Mouse (Mus musculus): ENCODE measurements around the gene Zfp648. TPM values are rescaled to one million over a fixed set of nuclear protein-coding genes. Genes with fewer than 3 reads are reported as not detected.

Zfp648 gene
- polyA plus RNA-seq, 1 experiment from 2014 or later = not detected

- H3K36me3 ChIP-seq (replicated peaks; ENCODE audit: insufficient read depth, low read length) = no peaks in the 10 kb centered on the region
- H3K4me2 ChIP-seq (ENCODE audit: low read depth, low read length) = no peak overlapping the region
- no peak overlapping the region for H3K27ac ChIP-seq (ENCODE audit: low read depth)
- H3K9ac ChIP-seq (replicated peaks) = no peak overlapping the region
- ATAC-seq = no peak
- WGBS (ENCODE audit: insufficient replicate concordance) = 68% methylated on average over 4 of the region's 4 CpGs
- TF ChIP-seq EP300 (IDR thresholded peaks at IDR 0.05; ENCODE audit: low read depth) (no peak), CTCF (IDR thresholded peaks at IDR 0.05; ENCODE audit: low read depth) (no peak)
- no peak overlapping the region for H3K4me3 ChIP-seq (ENCODE audit: low read depth, low read length)
- H3K9me3 ChIP-seq (ENCODE audit: low read length) = no peaks in the 10 kb centered on the region
- H3K27me3 ChIP-seq (ENCODE audit: insufficient read depth, low read length) = no peaks in the 10 kb centered on the region
- DNase-seq = no peak
- no peaks in the 10 kb centered on the region for H3K4me1 ChIP-seq (ENCODE audit: insufficient read depth)
These were observed 12.8 kb upstream of the Zfp648 start for GRCm38 (mm10) chr1:154188229-154188628.

DNA sequence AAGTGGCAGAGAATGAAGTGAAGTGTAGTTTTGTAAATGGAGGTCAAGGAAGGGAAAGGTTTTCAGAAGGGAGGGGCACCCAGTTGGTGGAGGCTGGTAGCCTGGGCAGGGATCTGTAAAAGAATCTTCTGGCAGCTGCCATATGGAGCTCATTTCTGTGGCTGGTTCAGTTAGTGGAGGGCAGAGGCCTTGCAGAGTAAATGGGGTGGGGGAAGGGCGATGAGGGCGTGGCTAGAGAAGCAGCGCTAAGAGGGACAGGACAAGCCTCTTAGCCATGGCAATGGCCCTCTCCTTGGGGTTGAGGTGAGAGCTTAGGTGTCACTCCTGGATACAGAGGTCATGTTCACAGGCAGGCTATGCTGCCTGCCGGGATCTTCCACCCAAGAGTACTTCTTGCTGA, 12.4 kb upstream of the Zfp648 start:
- no peak overlapping the region for H3K4me3 ChIP-seq (ENCODE audit: low read depth, low read length)
- H3K9me3 ChIP-seq (ENCODE audit: low read length) = no peaks in the 10 kb centered on the region
- ATAC-seq = no peak
- H3K36me3 ChIP-seq (replicated peaks; ENCODE audit: insufficient read depth, low read length) = no peaks in the 10 kb centered on the region
- no peaks in the 10 kb centered on the region for H3K4me1 ChIP-seq (ENCODE audit: insufficient read depth)
- no peak overlapping the region for H3K4me2 ChIP-seq (ENCODE audit: low read depth, low read length)
- WGBS (ENCODE audit: insufficient replicate concordance) = 56% methylated on average over 4 of the region's 4 CpGs
- DNase-seq = no peak
- H3K27ac ChIP-seq (ENCODE audit: low read depth) = no peak overlapping the region
- TF ChIP-seq CTCF (IDR thresholded peaks at IDR 0.05; ENCODE audit: low read depth) (no peak), EP300 (IDR thresholded peaks at IDR 0.05; ENCODE audit: low read depth) (no peak)
- no peak overlapping the region for H3K9ac ChIP-seq (replicated peaks)
- no peaks in the 10 kb centered on the region for H3K27me3 ChIP-seq (ENCODE audit: insufficient read depth, low read length)

DNA sequence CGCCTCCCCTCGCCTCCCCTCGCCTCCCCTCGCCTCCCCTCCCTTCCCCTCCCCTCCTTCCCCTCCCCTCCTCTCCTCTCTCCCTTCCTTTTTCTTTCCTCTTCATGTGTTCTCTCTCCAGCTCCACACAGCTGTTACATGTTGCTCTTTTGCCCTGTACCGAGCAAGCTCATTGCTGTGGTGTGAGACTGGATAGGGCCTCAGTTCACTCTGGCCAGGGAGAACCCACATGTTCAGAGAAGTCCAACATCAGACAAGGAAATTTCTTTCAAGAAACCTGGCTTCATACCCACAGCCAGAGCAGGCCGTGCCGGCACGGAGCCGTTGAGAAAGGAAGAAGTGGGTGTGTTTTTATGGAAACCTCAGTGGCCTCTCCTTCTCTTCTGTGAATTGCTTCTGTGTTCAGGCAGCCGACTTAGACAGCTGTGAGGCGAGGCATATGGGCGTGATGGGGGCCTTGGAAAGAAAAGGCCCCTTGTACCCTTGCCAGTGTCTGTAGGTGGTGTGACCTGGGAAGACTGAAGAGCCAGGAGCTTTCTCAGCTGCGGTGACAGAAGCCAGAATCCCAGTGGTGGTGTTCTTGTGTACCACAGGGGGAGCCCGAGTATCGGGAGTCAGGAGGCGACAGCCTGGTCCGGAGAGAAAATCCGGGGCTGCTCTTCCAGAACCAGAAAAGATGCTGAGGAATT, 11.0 kb upstream of the Zfp648 start:
- ATAC-seq = no peak
- no peak for DNase-seq
- 74% methylated on average over 14 of the region's 18 CpGs for WGBS (ENCODE audit: insufficient replicate concordance)

GRCm38 (mm10) chr1:154198896-154199295, 2.1 kb upstream of the Zfp648 start:
- Histone ChIP-seq H3K27me3 (ENCODE audit: insufficient read depth, low read length) (peaks cover 9% of the 10 kb centered on the region), H3K27ac (ENCODE audit: low read depth) (no peak overlapping the region), H3K9ac (replicated peaks) (no peak overlapping the region), H3K36me3 (replicated peaks; ENCODE audit: insufficient read depth, low read length) (no peaks in the 10 kb centered on the region), H3K9me3 (ENCODE audit: low read length) (no peaks in the 10 kb centered on the region), H3K4me1 (ENCODE audit: insufficient read depth) (no peaks in the 10 kb centered on the region), H3K4me2 (ENCODE audit: low read depth, low read length) (no peak overlapping the region), H3K4me3 (ENCODE audit: low read depth, low read length) (no peak overlapping the region)
- WGBS (ENCODE audit: insufficient replicate concordance) = 73% methylated on average over 10 of the region's 10 CpGs
- ATAC-seq (no peak), DNase-seq (no peak)
- no peak for TF ChIP-seq CTCF (IDR thresholded peaks at IDR 0.05; ENCODE audit: low read depth)
- TF ChIP-seq EP300 (IDR thresholded peaks at IDR 0.05; ENCODE audit: low read depth) = no peak

More for the DNA sequence above, 11.0 kb upstream of the Zfp648 start:
- no peak overlapping the region for H3K4me2 ChIP-seq (ENCODE audit: low read depth, low read length)
- H3K4me1 ChIP-seq (ENCODE audit: insufficient read depth) = no peaks in the 10 kb centered on the region
- no peak overlapping the region for H3K9ac ChIP-seq (replicated peaks)
- TF ChIP-seq EP300 (IDR thresholded peaks at IDR 0.05; ENCODE audit: low read depth) (no peak), CTCF (IDR thresholded peaks at IDR 0.05; ENCODE audit: low read depth) (no peak)
- no peak overlapping the region for H3K4me3 ChIP-seq (ENCODE audit: low read depth, low read length)
- no peak overlapping the region for H3K27ac ChIP-seq (ENCODE audit: low read depth)
- no peaks in the 10 kb centered on the region for H3K36me3 ChIP-seq (replicated peaks; ENCODE audit: insufficient read depth, low read length)
- H3K9me3 ChIP-seq (ENCODE audit: low read length) = no peaks in the 10 kb centered on the region
- no peaks in the 10 kb centered on the region for H3K27me3 ChIP-seq (ENCODE audit: insufficient read depth, low read length)

- Histone ChIP-seq H3K9me3 (ENCODE audit: low read length) (no peaks in the 10 kb centered on the region), H3K27me3 (ENCODE audit: insufficient read depth, low read length) (peaks cover 33% of the 10 kb centered on the region), H3K4me3 (ENCODE audit: low read depth, low read length) (no peak overlapping the region), H3K4me2 (ENCODE audit: low read depth, low read length) (no peak overlapping the region), H3K36me3 (replicated peaks; ENCODE audit: insufficient read depth, low read length) (no peaks in the 10 kb centered on the region), H3K9ac (replicated peaks) (no peak overlapping the region), H3K27ac (ENCODE audit: low read depth) (no peak overlapping the region), H3K4me1 (ENCODE audit: insufficient read depth) (no peaks in the 10 kb centered on the region)
- DNase-seq = no peak
- WGBS (ENCODE audit: insufficient replicate concordance) = 63% methylated on average over 8 of the region's 8 CpGs
- TF ChIP-seq CTCF (IDR thresholded peaks at IDR 0.05; ENCODE audit: low read depth) (no peak; the same call in 1 of the 2 replicates), EP300 (IDR thresholded peaks at IDR 0.05; ENCODE audit: low read depth) (no peak)
- no peak for ATAC-seq
These were observed 1.6 kb downstream of the Zfp648 start for GRCm38 (mm10) chr1:154202580-154202979.

- Histone ChIP-seq H3K27ac (ENCODE audit: low read depth) (no peak overlapping the region), H3K4me2 (ENCODE audit: low read depth, low read length) (no peak overlapping the region), H3K4me1 (ENCODE audit: insufficient read depth) (no peaks in the 10 kb centered on the region), H3K36me3 (replicated peaks; ENCODE audit: insufficient read depth, low read length) (no peaks in the 10 kb centered on the region), H3K9me3 (ENCODE audit: low read length) (no peaks in the 10 kb centered on the region), H3K4me3 (ENCODE audit: low read depth, low read length) (no peak overlapping the region), H3K27me3 (ENCODE audit: insufficient read depth, low read length) (peaks cover 33% of the 10 kb centered on the region), H3K9ac (replicated peaks) (no peak overlapping the region)
- no peak for TF ChIP-seq EP300 (IDR thresholded peaks at IDR 0.05; ENCODE audit: low read depth)
- TF ChIP-seq CTCF (IDR thresholded peaks at IDR 0.05; ENCODE audit: low read depth) = no peak
- WGBS (ENCODE audit: insufficient replicate concordance) = 74% methylated on average over 5 of the region's 5 CpGs
- DNase-seq = no peak
- ATAC-seq = no peak
These were observed 2.4 kb downstream of the Zfp648 start for GRCm38 (mm10) chr1:154203386-154203785.
